Mouse (Mus musculus): ENCODE measurements at regions not wholly inside any gene's neighbourhood (a gene's known extent, or its start where the extent isn't known, plus 50 kb on each side); places are given as distances from the start of the nearest gene placed in this dataset.
A peak's percentile ranks its signal among the peaks of the same experiment; 100 is the strongest.

- peak; percentile 36 for DNase-seq (ENCODE audit: low spot score)
Measured at GRCm38 (mm10) chr8:38927426-38927825, 1747.5 kb upstream of the Adam24 start.

GRCm38 (mm10) chr8:38927867-38928266 lies 1747.0 kb upstream of the Adam24 start:
- no peak for DNase-seq (ENCODE audit: low spot score)

GRCm38 (mm10) chr8:38928340-38928739 lies 1746.5 kb upstream of the Adam24 start:
- DNase-seq (ENCODE audit: low spot score): no peak
